Comparison of ENCODE assay signal across 11 mouse cellular contexts in genomic region chr14:49590322-49590721, GRCm38 (mm10).
"Had no signal": no experiment of that assay in that cellular context is flagged by ENCODE, and none has a peak within 500 bp of the region (broad histone marks: within the 10 kb centered on the region; RNA-seq: fewer than 3 reads in every experiment).

No protein-coding gene starts in this region.

- DNase-seq: kidney, adult 11 months; kidney, adult 8-10 months; kidney, postnatal 10 days; kidney, postnatal 36 days; layer of hippocampus, postnatal 36 days; liver, embryonic 13.5 days; lung, adult 2 months; lung, postnatal 14 days; lung, postnatal 4 days; midbrain, embryonic 14.5 days; thymus, postnatal 25 days had no signal
